Mouse (Mus musculus): Measurements from ENCODE around the gene Mta1.

DNA sequence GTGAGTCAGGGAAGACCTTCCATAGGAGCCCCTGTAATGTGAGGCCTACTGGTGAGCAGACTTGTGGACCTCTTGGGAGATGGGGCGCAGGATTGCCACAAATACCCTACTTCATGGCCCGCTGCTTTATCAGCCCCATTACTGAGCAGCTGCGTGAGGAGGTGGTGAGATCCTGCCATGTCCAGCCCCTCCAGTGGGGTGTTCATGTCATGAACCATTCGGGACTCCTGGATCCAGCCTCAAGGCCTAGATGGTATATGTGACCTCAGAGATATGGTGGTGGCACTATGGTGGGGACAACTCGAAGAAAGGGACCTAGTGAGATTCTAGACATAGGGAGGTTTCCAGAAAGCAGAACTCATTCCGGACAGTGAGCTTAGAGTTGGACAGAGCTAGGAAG lies 9.0 kb upstream of the Mta1 start:
- TF ChIP-seq CTCF (IDR thresholded peaks at IDR 0.05; ENCODE audit: control insufficient read depth, insufficient read depth, insufficient read length) (no peak), CEBPB (IDR thresholded peaks at IDR 0.05; ENCODE audit: low read depth) (no peak), MAX (IDR thresholded peaks at IDR 0.05) (no peak), USF1 (IDR thresholded peaks at IDR 0.05; ENCODE audit: low read depth) (no peak), MYOG (IDR thresholded peaks at IDR 0.05; ENCODE audit: control insufficient read depth, extremely low read depth, insufficient read length) (no peak), MYOD1 (IDR thresholded peaks at IDR 0.05; ENCODE audit: control insufficient read depth, insufficient read length, low read depth) (no peak)
